Mouse (Mus musculus) heart, embryonic 14.5 days (tissue): ENCODE data around the gene A030014E15Rik. TPM values are rescaled to one million over a fixed set of nuclear protein-coding genes. Genes with fewer than 3 reads are reported as not detected.

Experiments
- polyA plus RNA-seq: library from polyadenylated mRNA; unstranded; fragments of >200 nt; fragmentation: Nextera tagmentation; extraction: Ambion mirVana; gene quantifications from 2 replicates; pipeline ENCODE4 v1.2.1, GENCODE M21; 2014

Gene A030014E15Rik
- polyA plus RNA-seq, 1 experiment from 2014 or later = not detected

Other genes with a start within 250 kb of the A030014E15Rik start
- gene Mff, start 200.0 kb upstream of the A030014E15Rik start, polyA plus RNA-seq = 246 and 266 TPM in 2 replicates
- not detected in 2 replicates for gene Tm4sf20, start 156.5 kb upstream of the A030014E15Rik start, polyA plus RNA-seq
- not detected in 2 replicates for gene Gm47791, start 153.7 kb upstream of the A030014E15Rik start, polyA plus RNA-seq
- gene Agfg1, start 85.4 kb upstream of the A030014E15Rik start, polyA plus RNA-seq = 38.6 and 44.6 TPM in 2 replicates
- not detected in 2 replicates for gene A030005L19Rik, start 11.6 kb upstream of the A030014E15Rik start, polyA plus RNA-seq
- not detected in 2 replicates for gene Gm6217, start 6.5 kb downstream of the A030014E15Rik start, polyA plus RNA-seq
- gene A030003K21Rik, start 18.5 kb downstream of the A030014E15Rik start, polyA plus RNA-seq = not detected in 2 replicates
- not detected in 2 replicates for gene Gm7544, start 31.1 kb downstream of the A030014E15Rik start, polyA plus RNA-seq
- not detected in 2 replicates for gene Gm47955, start 35.4 kb downstream of the A030014E15Rik start, polyA plus RNA-seq
- gene Gm47959, start 75.6 kb downstream of the A030014E15Rik start, polyA plus RNA-seq = not detected in 2 replicates
- 2.4 and 2.7 TPM in 2 replicates for gene Slc19a3, start 113.5 kb downstream of the A030014E15Rik start, polyA plus RNA-seq
- not detected in 2 replicates for gene Krtap28-10, start 117.6 kb downstream of the A030014E15Rik start, polyA plus RNA-seq
- gene Gm47969, start 120.0 kb downstream of the A030014E15Rik start, polyA plus RNA-seq = not detected in 2 replicates
- gene A030005K14Rik, start 134.5 kb downstream of the A030014E15Rik start, polyA plus RNA-seq = not detected in 2 replicates
- gene Krtap28-13, start 136.0 kb downstream of the A030014E15Rik start, polyA plus RNA-seq = not detected in 2 replicates
- 0.36 TPM in 1 of 2 replicates, not detected in the other for gene Ccl20, start 191.8 kb downstream of the A030014E15Rik start, polyA plus RNA-seq
- 0.20 TPM in 1 of 2 replicates, not detected in the other for gene Daw1, start 234.8 kb downstream of the A030014E15Rik start, polyA plus RNA-seq